8 mouse cellular contexts compared by ENCODE assay signal in genomic region chr5:119685446-119686198, GRCm38 (mm10). TPM values are rescaled to one million over a fixed set of nuclear protein-coding genes. Genes with fewer than 3 reads are reported as not detected.
A peak's percentile ranks its signal among the peaks of the same experiment; 100 is the strongest.
DNase-seq lines count a peak whose midpoint lies in the region; ATAC-seq lines count a peak whose summit lies in the region.

No protein-coding gene starts in this region.

- no peak overlapping the region for H3K27ac ChIP-seq in forebrain, embryonic 14.5 days (ENCODE audit: low read depth, low read length)
- H3K27ac ChIP-seq in forebrain, embryonic 16.5 days (ENCODE audit: low read length) = no peak overlapping the region
- H3K27ac ChIP-seq in heart, embryonic 16.5 days (ENCODE audit: low read length) = 0 out of 2 replicates have a peak overlapping the region, but pooled peaks have one; percentile 9

- ATAC-seq in forebrain, embryonic 14.5 days = no peak
- ATAC-seq in forebrain, embryonic 16.5 days = no peak
- no peak for ATAC-seq in heart, embryonic 16.5 days (replicated peaks; ENCODE audit: extremely low read depth, insufficient read depth, low FRiP score)

- no peaks in the 10 kb centered on the region for H3K9me3 ChIP-seq in forebrain, embryonic 14.5 days (replicated peaks; ENCODE audit: control insufficient read depth, low read length)
- no peaks in the 10 kb centered on the region for H3K9me3 ChIP-seq in forebrain, embryonic 16.5 days (ENCODE audit: control insufficient read depth, low read length)
- no peaks in the 10 kb centered on the region for H3K9me3 ChIP-seq in heart, embryonic 16.5 days (replicated peaks; ENCODE audit: control insufficient read depth, low read length)

- DNase-seq in forebrain, embryonic 14.5 days (ENCODE audit: low spot score) = no peak
- DNase-seq in MN1 (ENCODE audit: low spot score) = peak; percentile 15
- peak; percentile 67 for DNase-seq in lung, postnatal 10 days
- DNase-seq in spleen, adult 12 weeks (ENCODE audit: low spot score) = no peak
- DNase-seq in left cerebral cortex, postnatal 10 days (ENCODE audit: extremely low spot score in 1 of 2, low spot score in 2 of 2) = no peak
- DNase-seq in ovary, postnatal 14 days (ENCODE audit: low spot score) = no peak

- H3K4me3 ChIP-seq in forebrain, embryonic 14.5 days (ENCODE audit: low read depth, low read length) = no peak overlapping the region
- H3K4me3 ChIP-seq in forebrain, embryonic 16.5 days (replicated peaks; ENCODE audit: low read length) = no peak overlapping the region
- peak overlapping the region; percentile 31 for H3K4me3 ChIP-seq in heart, embryonic 16.5 days (ENCODE audit: low read length)

- no peaks in the 10 kb centered on the region for H3K36me3 ChIP-seq in forebrain, embryonic 14.5 days (ENCODE audit: control insufficient read depth, insufficient read depth, low read length)
- H3K36me3 ChIP-seq in forebrain, embryonic 16.5 days (ENCODE audit: control insufficient read depth, insufficient read depth) = no peaks in the 10 kb centered on the region
- H3K36me3 ChIP-seq in heart, embryonic 16.5 days (ENCODE audit: control insufficient read depth, insufficient read depth) = no peaks in the 10 kb centered on the region

- H3K9ac ChIP-seq in forebrain, embryonic 14.5 days (ENCODE audit: low read length) = no peak overlapping the region
- H3K9ac ChIP-seq in forebrain, embryonic 16.5 days (replicated peaks; ENCODE audit: low read depth, low read length) = no peak overlapping the region
- H3K9ac ChIP-seq in heart, embryonic 16.5 days (ENCODE audit: low read length) = no peak overlapping the region

- peaks cover 97% of the 10 kb centered on the region for H3K27me3 ChIP-seq in forebrain, embryonic 14.5 days (replicated peaks; ENCODE audit: control insufficient read depth, insufficient read depth, low read length)
- peaks cover 95% of the 10 kb centered on the region for H3K27me3 ChIP-seq in forebrain, embryonic 16.5 days (replicated peaks; ENCODE audit: control insufficient read depth, insufficient read depth, low read length)
- peaks cover 94% of the 10 kb centered on the region for H3K27me3 ChIP-seq in heart, embryonic 16.5 days (ENCODE audit: control insufficient read depth, insufficient read depth, low read length)

- H3K4me2 ChIP-seq in forebrain, embryonic 14.5 days (ENCODE audit: low read length) = 0 out of 2 replicates have a peak overlapping the region, but pooled peaks have one; percentile 18
- no peak overlapping the region for H3K4me2 ChIP-seq in forebrain, embryonic 16.5 days (ENCODE audit: low read length)
- H3K4me2 ChIP-seq in heart, embryonic 16.5 days (ENCODE audit: low read depth, low read length) = peak overlapping the region; percentile 50

- 2% methylated on average over 22 of the region's 22 CpGs for WGBS in forebrain, embryonic 14.5 days
- WGBS in forebrain, embryonic 16.5 days = 2% methylated on average over 22 of the region's 22 CpGs
- 5% methylated on average over 22 of the region's 22 CpGs for WGBS in heart, embryonic 16.5 days

- intact Hi-C loops in left cerebral cortex, postnatal 10 days (cut with DNase I) = no loop called here

- no peaks in the 10 kb centered on the region for H3K4me1 ChIP-seq in forebrain, embryonic 14.5 days (ENCODE audit: control insufficient read depth, insufficient read depth, low read length)
- 0 out of 2 replicates have a peak, but pooled peaks cover 3% of the 10 kb centered on the region for H3K4me1 ChIP-seq in forebrain, embryonic 16.5 days (replicated peaks; ENCODE audit: control insufficient read depth, insufficient read depth, low read length)
- H3K4me1 ChIP-seq in heart, embryonic 16.5 days (ENCODE audit: control insufficient read depth, insufficient read depth, low read length) = peaks cover 4% of the 10 kb centered on the region; the same call in 1 of the 2 replicates

RNA-seq across cellular contexts. Expression of gene Tbx3, which starts 15.2 kb away (rescaled TPM):
- polyA plus RNA-seq in forebrain, embryonic 14.5 days (2014; fragmentation: Nextera tagmentation; extraction: Ambion mirVana) = 1.7 and 2.8 TPM in 2 replicates
- 2.1 and 3.0 TPM in 2 replicates for polyA plus RNA-seq in forebrain, embryonic 16.5 days (2015; fragmentation: Nextera tagmentation; extraction: Ambion mirVana)
- 7.4 and 10.6 TPM in 2 replicates for polyA plus RNA-seq in heart, embryonic 16.5 days (2015; fragmentation: Nextera tagmentation; extraction: Ambion mirVana)
- 1 to 10 TPM; 3.0 to 5.1 TPM for total RNA-seq in left cerebral cortex, postnatal 10 days (2021)

Comparison
In these comparisons a context has a peak if more than half of its experiments do, and no peak if none do; other contexts are left out.
1. DNase-seq: peak in MN1 (single experiment) and lung, postnatal 10 days (single experiment); none in forebrain, embryonic 14.5 days (single experiment), spleen, adult 12 weeks (single experiment), left cerebral cortex, postnatal 10 days (0 of 2) and ovary, postnatal 14 days (single experiment).